Mouse (Mus musculus) adrenal gland (tissue): ENCODE measurements at regions not wholly inside any gene's neighbourhood (a gene's known extent, or its start where the extent isn't known, plus 50 kb on each side); places are given as distances from the start of the nearest gene placed in this dataset.

Experiments
- intact Hi-C: fragments of 180-260 bp; cut with DNase I; formaldehyde crosslinking; loops from one replicate; pipeline ENCODE4 v1.15.1; 2025

- intact Hi-C loops, result no loop called here
Measured at GRCm38 (mm10) chr6:17157270-17157669, 92.3 kb downstream of the Tes start.

DNA sequence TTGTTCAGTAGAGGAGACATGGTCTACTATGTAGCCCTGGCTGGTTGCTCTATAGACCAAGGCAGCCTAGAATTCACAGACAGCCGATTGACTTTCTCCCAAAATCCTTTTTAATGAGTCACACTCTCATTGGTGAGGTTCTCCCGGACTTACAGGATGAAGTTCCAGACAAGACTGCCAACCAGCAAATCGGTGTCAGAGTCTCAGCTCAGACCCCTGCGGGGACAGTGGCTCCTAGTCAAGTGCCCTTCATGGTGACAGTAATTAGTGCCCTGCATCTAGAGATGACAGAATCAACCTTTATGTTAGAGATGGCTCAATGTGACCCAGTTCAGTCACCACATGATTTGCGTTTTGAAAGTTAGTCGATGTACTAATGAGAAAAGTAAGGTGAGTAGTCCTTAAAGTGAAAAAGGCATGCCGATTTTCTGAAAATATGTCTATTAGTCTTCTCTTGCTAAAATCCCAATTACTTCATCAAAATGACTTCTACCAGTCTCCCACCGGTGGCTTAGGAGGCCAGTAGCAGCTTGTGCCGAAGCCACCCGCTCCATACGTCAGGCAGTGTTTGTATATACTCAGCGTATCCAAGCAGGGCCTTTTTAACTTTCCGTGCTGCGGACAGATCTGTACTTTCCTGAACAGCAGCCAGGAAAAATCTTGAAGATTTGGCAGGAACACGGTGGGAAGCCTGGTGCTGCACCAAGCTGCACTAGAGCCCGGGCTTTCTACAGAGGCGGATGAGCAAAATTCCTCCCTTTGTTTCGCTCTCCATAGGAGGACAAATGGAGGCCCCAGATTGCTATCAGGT is 105.2 kb downstream of the Tes start:
- intact Hi-C loops, result loop anchor here (5.0 kb wide), 1 partner anchor 137 kb away; the partner anchor contains the start of gene Cav1

DNA sequence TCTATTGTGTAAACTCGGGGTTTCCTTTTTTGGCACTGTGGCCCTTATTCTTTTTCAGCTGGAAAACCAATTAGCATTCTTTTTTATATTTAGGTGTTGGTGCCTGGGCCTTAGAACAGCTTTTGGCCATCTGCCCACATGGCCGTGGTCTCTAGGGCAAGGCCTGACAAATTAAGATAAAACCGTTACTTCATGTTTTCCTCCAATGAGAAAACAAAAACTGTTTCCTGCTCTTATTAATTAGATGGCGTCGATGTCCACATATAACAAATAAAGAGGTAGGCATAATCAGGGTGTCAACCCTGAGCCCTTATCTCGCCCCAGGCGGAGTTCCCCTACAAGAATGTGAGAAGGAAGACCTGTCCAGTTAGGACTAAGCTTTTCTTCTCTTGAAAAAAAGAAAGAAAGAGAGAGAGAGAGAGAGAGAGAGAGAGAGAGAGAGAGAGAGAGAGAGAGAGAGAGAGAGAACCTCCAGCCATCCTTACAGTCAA is 105.9 kb downstream of the Tes start:
- intact Hi-C loops, result loop anchor here (5.0 kb wide), 1 partner anchor 136 kb away; the partner anchor contains the start of gene Cav1

DNA sequence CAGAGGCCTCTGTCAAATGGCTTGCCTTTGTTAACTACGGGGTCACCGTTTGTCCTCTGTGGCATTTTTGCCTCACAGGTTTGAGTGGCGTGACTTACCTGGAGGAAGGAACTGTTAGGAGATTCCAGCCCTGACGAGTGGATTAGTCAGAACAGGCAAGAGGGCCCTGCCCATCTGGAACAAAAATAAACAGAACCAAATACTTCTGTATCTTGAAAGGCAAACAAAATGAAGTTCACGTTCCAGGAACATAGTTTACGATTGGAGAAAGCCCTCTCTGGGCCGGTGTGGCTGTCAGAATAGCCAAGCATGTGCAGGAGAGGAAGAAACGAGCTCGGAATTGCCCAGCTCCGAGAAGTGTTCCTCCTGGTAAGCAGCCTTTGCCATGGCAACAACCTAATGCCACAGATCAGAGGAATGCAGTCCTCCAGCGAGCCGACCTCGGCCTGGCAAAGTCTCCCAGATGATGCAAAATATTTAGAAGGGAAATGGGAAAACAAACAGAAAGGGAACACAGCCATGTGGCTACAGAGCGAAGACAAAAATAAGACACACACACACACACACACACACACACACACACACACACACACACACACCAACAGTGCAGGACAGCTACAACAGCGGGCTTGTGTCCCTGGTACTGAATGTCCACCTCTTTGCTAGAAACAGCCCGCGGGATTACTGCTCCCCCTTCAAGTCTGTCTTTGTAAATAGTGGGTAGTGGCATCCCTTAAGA is 106.5 kb downstream of the Tes start:
- intact Hi-C loops, result loop anchor here (5.0 kb wide), 1 partner anchor 136 kb away; the partner anchor contains the start of gene Cav1

DNA sequence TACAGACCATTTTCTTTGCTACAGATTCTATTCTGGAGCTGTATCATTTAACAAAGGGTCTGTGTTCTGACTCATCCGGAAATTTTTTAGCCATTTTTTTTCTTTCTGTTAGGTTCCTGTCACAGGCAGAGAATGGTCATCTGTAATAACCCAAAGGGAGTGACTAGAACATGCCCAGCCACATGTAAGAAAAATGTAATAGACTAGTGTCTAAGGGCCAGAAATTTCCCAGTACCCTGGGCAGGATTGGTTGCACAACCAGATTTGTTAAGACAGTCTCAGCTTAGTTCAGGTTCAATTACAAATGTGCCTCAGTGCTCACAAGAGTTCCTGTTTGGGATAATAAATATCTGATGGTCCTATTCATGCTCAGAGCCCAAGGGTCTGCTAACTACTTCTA is 107.1 kb downstream of the Tes start:
- intact Hi-C loops, result loop anchor here (5.0 kb wide), 1 partner anchor 135 kb away; the partner anchor contains the start of gene Cav1

DNA sequence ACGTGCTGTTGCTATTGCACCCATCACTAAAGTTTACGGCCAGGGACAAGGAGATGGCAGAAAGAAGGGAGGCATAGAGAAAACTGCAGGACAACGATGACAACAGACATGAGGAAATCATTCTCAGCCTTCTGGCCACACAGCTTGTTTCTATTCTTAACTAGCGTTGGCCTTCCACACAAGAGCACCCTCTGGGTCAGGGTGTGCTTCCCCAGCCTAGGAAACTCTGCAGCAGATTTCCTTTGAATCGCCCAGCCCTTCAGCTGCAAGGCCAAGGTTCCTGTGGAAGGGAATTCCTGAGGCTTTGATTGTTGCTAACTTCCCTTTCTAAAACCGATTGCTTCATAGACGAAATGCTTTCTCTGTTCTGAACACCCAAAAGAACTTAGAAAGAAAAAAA is 103.8 kb upstream of the Cav2 start:
- intact Hi-C loops, result no loop called here

DNA sequence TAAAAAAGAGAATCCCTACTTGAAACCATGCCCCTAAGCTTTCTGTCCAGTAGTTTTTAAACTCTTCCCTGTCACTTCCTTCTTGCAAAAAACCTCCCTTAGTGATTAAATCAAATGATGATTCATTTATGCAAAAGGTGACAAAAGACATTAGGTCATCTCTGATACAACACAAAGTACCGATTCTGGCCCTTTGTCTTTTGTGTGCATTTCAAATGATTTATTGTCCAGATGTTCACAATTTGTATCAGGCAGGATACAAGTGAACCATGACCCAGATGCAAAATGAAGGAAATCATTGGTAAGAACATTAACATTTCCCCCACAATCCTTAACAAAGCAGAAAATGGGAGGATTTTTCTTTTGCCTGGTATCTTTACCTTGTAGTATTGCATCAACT is 101.5 kb upstream of the Cav2 start:
- intact Hi-C loops, result no loop called here

- intact Hi-C loops, result no loop called here
Measured at GRCm38 (mm10) chr6:17186604-17187003, 94.4 kb upstream of the Cav2 start.

GRCm38 (mm10) chr6:17187106-17187505 is 93.9 kb upstream of the Cav2 start:
- intact Hi-C loops, result no loop called here

GRCm38 (mm10) chr6:17195538-17195937 is 85.4 kb upstream of the Cav2 start:
- intact Hi-C loops, result no loop called here

DNA sequence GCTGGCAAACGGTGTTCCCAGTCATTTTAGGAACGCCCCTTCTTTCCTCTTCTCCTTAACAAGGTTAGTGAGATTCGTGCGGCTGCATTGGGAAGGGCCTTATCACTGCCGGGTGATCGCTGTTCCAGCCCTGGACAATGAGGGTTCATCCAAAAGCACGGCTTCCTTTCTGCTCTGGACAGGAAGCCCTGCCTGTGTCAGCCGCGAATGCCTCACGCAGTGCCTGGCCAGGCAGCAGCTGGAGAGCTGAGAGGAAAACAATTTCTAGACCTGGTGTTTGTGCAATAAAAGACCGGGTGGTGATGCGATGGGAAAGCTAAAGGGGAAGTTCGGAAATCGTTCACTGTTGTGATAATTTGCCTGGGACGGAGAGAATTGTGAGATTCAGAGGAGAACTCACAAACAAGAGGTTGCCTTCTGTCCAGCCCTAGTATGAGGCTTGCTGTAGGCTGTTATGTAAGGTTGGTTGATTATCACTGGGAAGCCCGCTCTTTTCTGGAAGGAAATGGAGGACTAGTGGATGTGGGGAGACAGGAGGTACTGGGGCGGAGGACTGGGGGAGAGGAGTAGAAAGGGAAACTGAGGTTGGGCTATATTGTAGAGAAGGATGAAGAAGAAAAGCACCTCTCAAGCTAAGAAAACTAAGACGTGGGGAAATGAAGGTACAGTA is 83.1 kb upstream of the Cav2 start:
- intact Hi-C loops, result no loop called here

- intact Hi-C loops, result no loop called here
Measured at GRCm38 (mm10) chr6:17198876-17199275, 82.1 kb upstream of the Cav2 start.

- intact Hi-C loops, result no loop called here
Measured at GRCm38 (mm10) chr6:17201916-17202636, 78.9 kb upstream of the Cav2 start.

- intact Hi-C loops, result no loop called here
Measured at GRCm38 (mm10) chr6:17203302-17203701, 77.7 kb upstream of the Cav2 start.

DNA sequence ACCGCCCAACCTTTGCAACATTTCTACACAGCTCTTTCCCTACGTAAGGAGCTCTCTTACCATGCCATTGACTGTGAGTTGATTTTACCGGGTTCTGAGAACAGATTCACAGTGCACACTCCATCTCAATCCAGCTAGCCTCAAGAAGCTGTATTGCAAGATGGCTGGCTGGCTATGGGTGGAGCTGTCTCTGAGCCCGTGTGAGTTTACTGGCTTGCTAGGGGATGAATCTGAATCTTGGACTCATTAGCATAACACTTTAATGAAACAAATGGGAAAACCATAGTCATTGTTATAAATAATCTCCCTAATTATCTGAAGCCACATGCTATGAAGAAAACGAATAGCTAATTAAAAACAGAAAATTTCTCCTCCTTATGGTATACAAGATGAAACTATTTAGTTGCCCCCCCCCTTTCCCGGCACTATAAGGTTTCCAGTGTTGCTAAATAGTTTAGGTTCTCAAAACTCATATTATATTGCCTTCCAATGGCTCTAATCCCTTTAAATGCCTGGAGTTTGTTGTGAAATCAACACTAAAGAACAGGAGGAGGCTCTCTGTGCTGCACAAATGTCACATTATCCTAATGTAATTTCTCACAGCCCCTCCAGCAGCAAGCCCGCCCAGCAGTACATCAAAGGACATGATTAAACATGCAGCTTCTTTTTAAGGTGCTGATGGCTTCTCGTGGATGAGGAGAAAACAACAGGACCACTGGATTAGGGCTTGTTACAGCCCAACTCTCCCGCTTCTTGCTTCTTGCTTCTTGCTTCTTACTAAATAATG is 76.9 kb upstream of the Cav2 start:
- intact Hi-C loops, result no loop called here

GRCm38 (mm10) chr6:17206932-17207331 is 74.1 kb upstream of the Cav2 start:
- intact Hi-C loops, result no loop called here

- intact Hi-C loops, result no loop called here
Measured at GRCm38 (mm10) chr6:17209792-17210191, 71.2 kb upstream of the Cav2 start.

- intact Hi-C loops, result no loop called here
Measured at GRCm38 (mm10) chr6:17211346-17211745, 69.6 kb upstream of the Cav2 start.

DNA sequence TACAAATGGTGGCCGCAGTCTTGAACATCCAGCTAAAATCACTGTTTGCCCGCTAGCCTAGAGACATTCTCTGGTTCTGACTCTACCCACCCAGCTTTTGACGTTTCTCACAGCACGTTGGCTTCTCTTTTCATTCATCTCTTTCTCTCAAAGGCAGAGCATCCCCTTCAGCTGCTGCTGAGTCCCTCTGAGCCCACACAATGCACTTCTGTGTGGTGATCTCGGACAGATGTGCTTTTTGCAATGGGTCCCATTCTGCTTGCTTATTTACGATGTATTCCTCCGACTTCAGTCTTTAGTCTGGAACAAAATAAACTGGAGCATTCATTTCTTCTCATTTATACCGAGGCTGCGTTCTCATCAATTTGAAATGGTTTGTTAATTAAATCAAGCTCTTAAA is 66.2 kb upstream of the Cav2 start:
- intact Hi-C loops, result no loop called here

GRCm38 (mm10) chr6:17216442-17216841 is 64.5 kb upstream of the Cav2 start:
- intact Hi-C loops, result no loop called here
